In the genomic region with DNA sequence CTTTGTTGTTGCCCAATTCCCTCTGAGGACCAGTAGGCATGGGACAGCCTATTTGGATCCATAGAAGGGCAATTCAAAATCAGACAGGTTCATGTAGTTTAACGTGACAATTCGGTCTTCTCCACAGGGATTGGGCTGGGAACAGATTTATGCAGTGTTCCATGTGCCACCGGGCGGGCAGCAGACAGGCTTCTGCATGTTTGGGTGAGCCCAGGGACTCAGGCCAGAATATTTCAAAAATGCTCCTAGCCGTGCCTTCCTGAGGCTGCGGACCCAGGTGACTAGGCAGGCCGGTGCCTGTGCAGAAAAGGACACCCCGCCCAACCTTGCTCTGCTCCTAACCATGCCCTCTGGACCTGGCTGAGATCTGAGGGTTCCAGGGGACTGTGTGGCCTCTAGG, we compare ENCODE assay signal across 32 mouse cellular contexts. TPM values are rescaled to one million over a fixed set of nuclear protein-coding genes. Genes with fewer than 3 reads are reported as not detected.
A peak's percentile ranks its signal among the peaks of the same experiment; 100 is the strongest.
DNase-seq lines count a peak whose midpoint lies in the region; ATAC-seq and TF ChIP-seq lines count a peak whose summit lies in the region.
"Had no signal": no experiment of that assay in that cellular context is flagged by ENCODE, and none has a peak within 500 bp of the region (broad histone marks: within the 10 kb centered on the region; RNA-seq: fewer than 3 reads in every experiment).

No protein-coding gene starts in this region.

- no peaks in the 10 kb centered on the region for H3K36me3 ChIP-seq in kidney, adult 2 months (ENCODE audit: control insufficient read depth, insufficient read depth, low read length)
- no peaks in the 10 kb centered on the region for H3K36me3 ChIP-seq in kidney, embryonic 15.5 days
- H3K36me3 ChIP-seq in intestine, postnatal 0 days (ENCODE audit: control insufficient read depth, insufficient read depth), result no peaks in the 10 kb centered on the region
- H3K36me3 ChIP-seq in midbrain, embryonic 16.5 days (ENCODE audit: control insufficient read depth, insufficient read depth, low read length), result no peaks in the 10 kb centered on the region
- H3K36me3 ChIP-seq in hindbrain, embryonic 11.5 days (ENCODE audit: control insufficient read depth, insufficient read depth, low read length), result no peaks in the 10 kb centered on the region
- H3K36me3 ChIP-seq: forebrain, embryonic 12.5 days; heart, embryonic 12.5 days; limb, embryonic 12.5 days; liver, embryonic 12.5 days; neural tube, embryonic 12.5 days had no signal

- H3K4me2 ChIP-seq in kidney, embryonic 15.5 days, result no peak overlapping the region
- H3K4me2 ChIP-seq in intestine, postnatal 0 days (replicated peaks; ENCODE audit: low read depth), result no peak overlapping the region
- H3K4me2 ChIP-seq in midbrain, embryonic 16.5 days (ENCODE audit: low read length), result no peak overlapping the region
- no peak overlapping the region for H3K4me2 ChIP-seq in hindbrain, embryonic 11.5 days (replicated peaks; ENCODE audit: low read depth, low read length)
- H3K4me2 ChIP-seq: forebrain, embryonic 12.5 days; heart, embryonic 12.5 days; hindbrain, embryonic 14.5 days; limb, embryonic 12.5 days; liver, embryonic 12.5 days; midbrain, embryonic 11.5 days; neural tube, embryonic 12.5 days had no signal

- ATAC-seq in kidney, embryonic 15.5 days (replicated peaks; ENCODE audit: low FRiP score), result no peak
- 0 out of 2 replicates have a peak, but pooled peaks have one; percentile 22 for ATAC-seq in intestine, postnatal 0 days
- no peak for ATAC-seq in midbrain, embryonic 16.5 days
- ATAC-seq in hindbrain, embryonic 11.5 days (ENCODE audit: low FRiP score), result no peak
- ATAC-seq: forebrain, postnatal 0 days; liver, embryonic 12.5 days; liver, postnatal 0 days had no signal

- H3K9ac ChIP-seq in kidney, embryonic 15.5 days, result no peak overlapping the region
- no peak overlapping the region for H3K9ac ChIP-seq in intestine, postnatal 0 days (ENCODE audit: low read depth, low read length)
- H3K9ac ChIP-seq in midbrain, embryonic 16.5 days (ENCODE audit: low read depth, low read length), result no peak overlapping the region
- no peak overlapping the region for H3K9ac ChIP-seq in hindbrain, embryonic 11.5 days (ENCODE audit: low read depth, low read length)
- H3K9ac ChIP-seq: forebrain, embryonic 12.5 days; forebrain, postnatal 0 days; heart, embryonic 12.5 days; hindbrain, embryonic 14.5 days; limb, embryonic 12.5 days; liver, embryonic 12.5 days; liver, postnatal 0 days; neural tube, embryonic 12.5 days had no signal

- H3K4me3 ChIP-seq in kidney, adult 2 months (ENCODE audit: insufficient read depth, low read depth, low read length), result no peak overlapping the region
- no peak overlapping the region for H3K4me3 ChIP-seq in kidney, embryonic 15.5 days (replicated peaks)
- no peak overlapping the region for H3K4me3 ChIP-seq in intestine, postnatal 0 days (ENCODE audit: low read depth, low read length)
- no peak overlapping the region for H3K4me3 ChIP-seq in midbrain, embryonic 16.5 days (ENCODE audit: low read depth, low read length)
- no peak overlapping the region for H3K4me3 ChIP-seq in hindbrain, embryonic 11.5 days (ENCODE audit: low read depth, low read length)
- H3K4me3 ChIP-seq: erythroblast, embryonic 14.5 days; forebrain, embryonic 12.5 days; heart, embryonic 12.5 days; left cerebral cortex, adult 2 months; limb, embryonic 12.5 days; liver, embryonic 12.5 days; myocyte; neural tube, embryonic 12.5 days had no signal

- no peaks in the 10 kb centered on the region for H3K4me1 ChIP-seq in kidney, adult 2 months (ENCODE audit: control insufficient read depth, insufficient read depth, low read length)
- H3K4me1 ChIP-seq in kidney, embryonic 15.5 days, result peaks cover 5% of the 10 kb centered on the region
- no peaks in the 10 kb centered on the region for H3K4me1 ChIP-seq in intestine, postnatal 0 days (replicated peaks; ENCODE audit: control insufficient read depth, insufficient read depth, low read length)
- H3K4me1 ChIP-seq in midbrain, embryonic 16.5 days (ENCODE audit: control insufficient read depth, insufficient read depth, low read length), result peaks cover 3% of the 10 kb centered on the region; the same call in 1 of the 2 replicates
- no peaks in the 10 kb centered on the region for H3K4me1 ChIP-seq in hindbrain, embryonic 11.5 days (replicated peaks; ENCODE audit: control insufficient read depth, insufficient read depth, low read length)
- H3K4me1 ChIP-seq: limb, embryonic 12.5 days; neural tube, embryonic 12.5 days had no signal

- peak; percentile 65 for DNase-seq in kidney, adult 2 months
- DNase-seq in urinary bladder, postnatal 25 days (ENCODE audit: low spot score), result peak; percentile 45
- DNase-seq in urinary bladder, postnatal 10 days (ENCODE audit: low spot score), result no peak
- no peak for DNase-seq in hindbrain, embryonic 11.5 days (ENCODE audit: low spot score)
- DNase-seq: adrenal gland, postnatal 25 days; B cell, adult 2 months; cerebellum, adult 18-20 months; cerebellum, postnatal 10 days; forebrain, postnatal 0 days; gastrocnemius, postnatal 10 days; heart, adult 18-20 months; heart, postnatal 4 days; liver, postnatal 0 days; lung, postnatal 36 days; right cerebral cortex, adult 18-20 months; right cerebral cortex, postnatal 4 days; thymus, postnatal 14 days had no signal

- H3K27ac ChIP-seq in kidney, adult 2 months (ENCODE audit: insufficient read depth, low read depth, low read length), result peak overlapping the region; percentile 40; the same call in 1 of the 2 replicates
- H3K27ac ChIP-seq in kidney, embryonic 15.5 days, result no peak overlapping the region
- no peak overlapping the region for H3K27ac ChIP-seq in intestine, postnatal 0 days (ENCODE audit: low read depth, low read length)
- H3K27ac ChIP-seq in midbrain, embryonic 16.5 days (ENCODE audit: low read length), result no peak overlapping the region
- H3K27ac ChIP-seq in hindbrain, embryonic 11.5 days (ENCODE audit: low read depth, low read length), result no peak overlapping the region
- H3K27ac ChIP-seq: forebrain, embryonic 12.5 days; hindbrain, embryonic 14.5 days; kidney, postnatal 0 days; left cerebral cortex, adult 2 months; limb, embryonic 12.5 days; liver, embryonic 12.5 days; neural tube, embryonic 12.5 days had no signal

- H3K9me3 ChIP-seq in kidney, embryonic 15.5 days (replicated peaks), result no peaks in the 10 kb centered on the region
- H3K9me3 ChIP-seq in intestine, postnatal 0 days (ENCODE audit: control insufficient read depth), result no peaks in the 10 kb centered on the region
- H3K9me3 ChIP-seq in midbrain, embryonic 16.5 days (replicated peaks; ENCODE audit: control insufficient read depth, low read length, poor library complexity, severe bottlenecking), result no peaks in the 10 kb centered on the region
- H3K9me3 ChIP-seq in hindbrain, embryonic 11.5 days (ENCODE audit: control insufficient read depth, low read length), result no peaks in the 10 kb centered on the region
- H3K9me3 ChIP-seq: forebrain, embryonic 12.5 days; heart, embryonic 12.5 days; limb, embryonic 12.5 days; liver, embryonic 12.5 days; neural tube, embryonic 12.5 days had no signal

- 67% methylated on average over 8 of the region's 8 CpGs for WGBS in kidney, adult 2 months
- 91% methylated on average over 8 of the region's 8 CpGs for WGBS in kidney, embryonic 15.5 days
- WGBS in intestine, postnatal 0 days, result 59% methylated on average over 8 of the region's 8 CpGs
- WGBS in midbrain, embryonic 16.5 days, result 94% methylated on average over 8 of the region's 8 CpGs
- 94% methylated on average over 8 of the region's 8 CpGs for WGBS in hindbrain, embryonic 11.5 days

- TF ChIP-seq CTCF in kidney, adult 2 months (conservative IDR thresholded peaks at IDR 0.05; ENCODE audit: insufficient read depth, insufficient read length, low read depth, low read length), result no peak
- no peak for TF ChIP-seq CTCF in intestine, postnatal 0 days (IDR thresholded peaks at IDR 0.05; ENCODE audit: low read depth)

- no peaks in the 10 kb centered on the region for H3K27me3 ChIP-seq in kidney, adult 2 months (replicated peaks; ENCODE audit: control insufficient read depth, insufficient read depth, low read length)
- 0 out of 2 replicates have a peak, but pooled peaks cover 11% of the 10 kb centered on the region for H3K27me3 ChIP-seq in kidney, embryonic 15.5 days
- H3K27me3 ChIP-seq in intestine, postnatal 0 days (replicated peaks; ENCODE audit: control insufficient read depth, insufficient read depth, low read length), result no peaks in the 10 kb centered on the region
- H3K27me3 ChIP-seq in midbrain, embryonic 16.5 days (ENCODE audit: control insufficient read depth, insufficient read depth, low read depth, low read length), result peaks cover 16% of the 10 kb centered on the region; the same call in 1 of the 2 replicates
- 0 out of 2 replicates have a peak, but pooled peaks cover 3% of the 10 kb centered on the region for H3K27me3 ChIP-seq in hindbrain, embryonic 11.5 days (ENCODE audit: control insufficient read depth, insufficient read depth, low read length)

- no peak for TF ChIP-seq POLR2A in kidney, adult 2 months (IDR thresholded peaks at IDR 0.05; ENCODE audit: low read depth, low read length)

RNA-seq across cellular contexts. Expression of a gene that starts 5.2 kb away (rescaled TPM):
- 26.4 and 46.5 TPM in 2 replicates for polyA plus RNA-seq in kidney, adult 2 months (2012; rRNA removed)
- 2.0 TPM in 1 of 2 replicates, not detected in the other for polyA plus RNA-seq in kidney, embryonic 15.5 days (2015; fragmentation: Nextera tagmentation; extraction: Ambion mirVana)
- 2.6 and 2.9 TPM in 2 replicates for polyA plus RNA-seq in intestine, postnatal 0 days (2015; fragmentation: Nextera tagmentation; extraction: Ambion mirVana)
- 0.43 and 0.45 TPM in 2 replicates for polyA plus RNA-seq in midbrain, embryonic 16.5 days (2015; fragmentation: Nextera tagmentation; extraction: Ambion mirVana)
- not detected in 2 replicates for polyA plus RNA-seq in hindbrain, embryonic 11.5 days (2014; fragmentation: Nextera tagmentation; extraction: Ambion mirVana)
- polyA plus RNA-seq: forebrain, embryonic 12.5 days; forebrain, postnatal 0 days; kidney, postnatal 0 days; limb, embryonic 12.5 days; midbrain, embryonic 11.5 days; midbrain, postnatal 0 days; neural tube, embryonic 12.5 days had no signal

RNA-seq across cellular contexts. Expression of a gene that starts 17.9 kb away (rescaled TPM):
- polyA plus RNA-seq in kidney, adult 2 months (2012; rRNA removed), result 8.0 and 10.3 TPM in 2 replicates
- 22.8 and 23.7 TPM in 2 replicates for polyA plus RNA-seq in kidney, embryonic 15.5 days (2015; fragmentation: Nextera tagmentation; extraction: Ambion mirVana)
- polyA plus RNA-seq in intestine, postnatal 0 days (2015; fragmentation: Nextera tagmentation; extraction: Ambion mirVana), result 19.9 and 23.2 TPM in 2 replicates
- polyA plus RNA-seq in midbrain, embryonic 16.5 days (2015; fragmentation: Nextera tagmentation; extraction: Ambion mirVana), result 2.6 TPM in 2 replicates
- polyA plus RNA-seq in hindbrain, embryonic 11.5 days (2014; fragmentation: Nextera tagmentation; extraction: Ambion mirVana), result 7.1 and 7.6 TPM in 2 replicates

RNA-seq across cellular contexts. Expression of a gene that starts 23.1 kb away (rescaled TPM):
- 21.8 and 25.0 TPM in 2 replicates for polyA plus RNA-seq in kidney, adult 2 months (2012; rRNA removed)
- polyA plus RNA-seq in kidney, embryonic 15.5 days (2015; fragmentation: Nextera tagmentation; extraction: Ambion mirVana), result 10.1 and 11.4 TPM in 2 replicates
- 7.5 and 8.1 TPM in 2 replicates for polyA plus RNA-seq in intestine, postnatal 0 days (2015; fragmentation: Nextera tagmentation; extraction: Ambion mirVana)
- 1.2 and 1.9 TPM in 2 replicates for polyA plus RNA-seq in midbrain, embryonic 16.5 days (2015; fragmentation: Nextera tagmentation; extraction: Ambion mirVana)
- 2.4 and 2.6 TPM in 2 replicates for polyA plus RNA-seq in hindbrain, embryonic 11.5 days (2014; fragmentation: Nextera tagmentation; extraction: Ambion mirVana)

Comparison
In these comparisons a context has a peak if more than half of its experiments do, and no peak if none do; other contexts are left out.
1. DNase-seq: peak in kidney, adult 2 months (single experiment) and urinary bladder, postnatal 25 days (single experiment); none in urinary bladder, postnatal 10 days (single experiment) and hindbrain, embryonic 11.5 days (single experiment).